Mouse (Mus musculus) 3T3-L1 (cell line): ENCODE measurements at regions not wholly inside any gene's neighbourhood (a gene's known extent, or its start where the extent isn't known, plus 50 kb on each side); places are given as distances from the start of the nearest gene placed in this dataset.
A peak's percentile ranks its signal among the peaks of the same experiment; 100 is the strongest.

Source experiments
- DNase-seq: peaks from one replicate; pipeline ENCODE4 v3.0.0-alpha.2; 2015; ENCODE audit warnings: low read depth, low spot score

- DNase-seq = peak; percentile 46
Observed at GRCm38 (mm10) chr3:135155537-135155956, 56.8 kb upstream of the Cenpe start.
